Mouse (Mus musculus): ENCODE data around the gene Gm6685.
"Not testable (repeated sequence)": the region's sequence is repeated elsewhere in the genome, so short reads cannot be mapped to it uniquely, and the experiment has no call there.

Gene Gm6685

GRCm38 (mm10) chr11:28339224-28340150 lies at the start of gene Gm6685:
Gene Gm6685 (minus strand): TSS chr11:28339867.
- CTCF ChIA-PET, POLR2A ChIA-PET: not testable (repeated sequence)

DNA sequence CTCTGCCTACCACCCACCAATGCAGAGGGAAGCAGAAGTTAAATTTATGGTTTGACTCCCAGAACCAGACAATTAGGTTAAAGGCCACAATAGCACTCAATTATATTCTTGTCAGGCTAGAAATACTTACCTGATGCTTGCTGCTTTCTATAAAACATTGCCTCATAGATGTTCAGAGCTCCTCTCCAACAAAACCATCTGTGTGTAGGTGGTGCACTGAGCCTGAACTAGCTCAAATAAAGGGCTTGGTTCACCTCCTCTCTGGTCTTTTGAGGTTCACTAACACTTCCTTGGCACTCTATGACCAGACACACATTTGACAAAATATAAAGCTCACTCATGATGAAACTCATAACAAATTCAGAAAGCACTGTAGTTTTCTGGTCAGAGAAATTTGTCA lies 36.2 kb upstream of the Gm6685 start:
- ChIA-PET POLR2A (no interaction called here), CTCF (no interaction called here)

DNA sequence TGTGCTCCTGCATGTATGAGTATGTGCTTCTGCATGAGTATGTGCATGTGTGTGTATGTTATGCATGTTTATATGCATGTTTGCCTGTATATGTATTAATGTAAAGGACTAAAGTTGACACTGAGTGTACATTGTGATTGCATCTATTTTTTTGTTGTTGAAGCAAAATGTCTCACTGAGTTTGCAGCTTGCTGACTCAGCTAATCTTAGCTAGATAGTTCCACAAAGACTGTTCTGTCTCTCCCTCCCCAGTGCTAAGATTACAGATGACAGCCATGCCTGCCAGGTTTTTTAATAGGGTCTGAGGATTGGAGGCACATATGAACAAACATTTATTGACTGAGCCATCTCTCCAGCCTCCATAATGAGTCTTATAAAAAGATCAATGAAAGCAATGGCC lies 35.0 kb upstream of the Gm6685 start:
- CTCF ChIA-PET = no interaction called here
- POLR2A ChIA-PET = interaction anchor here in 1 of 4 experiments (1.2 kb wide), 1 partner anchor 8 kb away, joined by 3 read pairs; no protein-coding TSS in a partner anchor

DNA sequence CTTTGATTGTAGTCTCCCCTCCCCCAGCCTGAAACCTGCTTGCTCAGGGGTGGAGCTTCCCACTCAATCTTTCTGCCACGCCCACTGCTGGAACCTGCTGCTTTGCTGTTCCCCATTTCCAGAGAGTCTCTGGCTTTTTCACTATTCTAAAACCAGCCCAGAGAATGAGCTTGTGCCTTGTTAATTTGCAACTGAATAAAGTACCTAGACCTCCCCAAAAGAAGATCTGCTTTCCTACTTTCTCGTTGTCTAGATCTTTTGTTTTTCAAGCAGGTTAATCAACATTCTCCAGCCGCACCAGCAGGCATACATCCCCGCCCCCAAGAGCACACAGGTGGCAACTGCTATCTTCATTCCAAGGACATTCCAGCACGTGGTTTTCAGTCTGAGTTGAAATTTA lies 31.7 kb upstream of the Gm6685 start:
- POLR2A ChIA-PET, CTCF ChIA-PET: not testable (repeated sequence)

GRCm38 (mm10) chr11:28365929-28366244 lies 26.2 kb upstream of the Gm6685 start:
- ChIA-PET CTCF (interaction anchor here in 1 of 4 experiments (0.6 kb wide), 1 partner anchor 92 kb away, joined by 3 read pairs; no protein-coding TSS in a partner anchor), POLR2A (interaction anchor here in 1 of 4 experiments (1.1 kb wide), 1 partner anchor 9 kb away, joined by 3 read pairs; no protein-coding TSS in a partner anchor)

DNA sequence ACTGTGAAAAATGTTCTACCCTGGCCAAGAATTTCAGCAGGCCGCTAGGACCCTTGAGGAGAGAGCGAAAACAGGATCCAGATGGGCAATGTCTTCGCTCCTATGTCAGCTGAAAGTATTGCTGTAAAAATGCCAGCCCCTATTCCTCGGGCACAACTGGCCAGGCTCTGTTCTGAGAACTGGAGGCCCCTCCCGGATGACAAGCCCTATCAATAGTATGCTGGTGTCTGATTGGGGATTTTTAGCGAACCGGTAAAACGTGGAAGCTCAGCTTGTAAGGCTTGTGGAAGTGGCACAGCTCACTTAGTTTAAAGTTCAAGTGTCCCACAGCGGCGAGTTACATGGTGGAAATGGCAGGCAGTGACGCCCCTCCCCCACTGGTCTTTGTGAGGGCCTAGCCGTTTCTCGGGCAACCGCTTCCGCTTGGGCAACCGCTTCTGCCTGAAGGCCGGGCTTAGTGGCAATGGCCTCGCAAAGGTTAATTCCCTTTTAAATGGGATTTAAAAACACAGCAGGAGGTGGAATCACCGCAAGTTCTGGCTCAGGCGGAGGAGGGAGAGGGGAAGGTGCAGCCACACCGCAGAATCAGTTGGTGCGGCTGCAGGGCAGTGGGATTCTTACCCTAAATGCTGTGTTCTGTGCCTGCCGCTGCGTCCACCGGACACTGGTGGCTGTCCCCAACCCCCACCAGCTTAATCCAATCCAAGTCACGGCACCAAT lies 25.7 kb upstream of the Gm6685 start:
- ChIA-PET POLR2A (interaction anchor here in 1 of 4 experiments (1.1 kb wide), 1 partner anchor 10 kb away, joined by 3 read pairs; no protein-coding TSS in a partner anchor), CTCF (no interaction called here)

DNA sequence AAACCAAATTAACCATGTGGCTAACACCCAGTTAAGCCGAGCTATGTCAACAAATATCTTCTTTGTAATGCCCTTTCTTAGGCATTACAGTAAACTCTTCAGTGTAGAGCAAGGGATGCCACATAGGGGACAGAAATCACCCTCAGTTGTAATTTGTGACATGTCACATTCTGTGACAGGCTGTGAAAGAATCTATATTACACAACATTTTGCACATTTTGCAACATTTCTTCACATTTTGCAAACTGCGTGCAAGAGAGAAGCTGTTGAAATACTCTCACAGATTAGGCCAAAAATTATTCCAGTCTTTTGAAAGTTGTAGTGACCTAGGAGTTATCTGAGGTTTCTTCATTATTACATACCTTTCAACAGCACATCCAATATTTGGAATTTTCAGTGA lies 3.8 kb upstream of the Gm6685 start:
- POLR2A ChIA-PET = no interaction called here

GRCm38 (mm10) chr11:28341887-28342286 lies 2.2 kb upstream of the Gm6685 start:
- ChIA-PET POLR2A (no interaction called here), CTCF (no interaction called here)

More for the DNA sequence above, 3.8 kb upstream of the Gm6685 start:
- CTCF ChIA-PET = no interaction called here

DNA sequence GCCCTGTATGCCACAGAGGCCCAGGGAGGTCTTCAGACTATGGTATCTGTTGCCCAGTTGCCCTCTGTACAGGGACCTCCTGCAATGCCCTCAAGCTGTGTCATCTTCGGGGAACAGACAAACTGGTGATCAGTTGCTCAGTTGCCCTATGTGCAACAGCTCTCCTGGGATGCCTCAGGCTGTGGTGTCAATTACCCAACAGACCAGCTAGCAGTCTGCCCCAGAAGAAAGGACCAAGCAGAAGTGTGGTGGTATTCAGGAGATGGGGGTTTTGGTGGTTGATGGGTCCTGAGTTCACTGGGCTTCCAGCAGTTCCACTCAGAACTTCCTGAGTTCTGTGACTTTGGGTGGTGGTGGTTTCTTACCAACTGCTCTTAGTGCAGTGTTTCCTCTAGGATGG lies 11.8 kb downstream of the Gm6685 start:
- ChIA-PET POLR2A (no interaction called here), CTCF (no interaction called here)

DNA sequence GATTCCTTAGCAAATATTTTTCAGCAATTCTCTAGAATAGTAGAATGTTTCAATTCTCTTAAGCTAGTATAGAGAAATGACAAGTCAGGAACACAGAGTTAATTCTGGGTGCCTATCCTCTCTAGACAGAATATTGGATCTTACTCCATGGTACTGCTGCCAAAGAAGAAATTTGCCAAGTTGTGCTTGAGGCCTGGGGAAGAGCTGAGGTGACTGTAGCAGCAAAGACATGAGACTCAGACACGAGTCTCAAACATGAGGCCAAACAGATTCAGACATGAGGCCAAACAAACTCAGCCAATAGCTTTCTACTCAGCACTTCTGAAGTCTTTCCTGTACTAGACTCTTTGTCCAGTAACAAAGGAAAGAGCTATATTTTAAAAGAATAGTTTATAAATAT lies 26.3 kb downstream of the Gm6685 start:
- CTCF ChIA-PET = no interaction called here
- POLR2A ChIA-PET = interaction anchor here in 1 of 4 experiments (0.6 kb wide), 1 partner anchor 9 kb away, joined by 3 read pairs; no protein-coding TSS in a partner anchor

- CTCF ChIA-PET = no interaction called here
- POLR2A ChIA-PET = no interaction called here
Measured at GRCm38 (mm10) chr11:28307723-28308122, 31.9 kb downstream of the Gm6685 start.

GRCm38 (mm10) chr11:28290440-28290839 lies 49.2 kb downstream of the Gm6685 start:
- POLR2A ChIA-PET = no interaction called here

More at GRCm38 (mm10) chr11:28290440-28290839, 49.2 kb downstream of the Gm6685 start:
- CTCF ChIA-PET = no interaction called here
